Mouse (Mus musculus) forebrain, postnatal 0 days (tissue): ENCODE results near the gene Triap1. TPM values are rescaled to one million over a fixed set of nuclear protein-coding genes. Genes with fewer than 3 reads are reported as not detected.

Experiments
- ATAC-seq: fragments of 200-750 bp; cut with Nextera tagmentation; 2 replicates; pipeline ENCODE4 v1.8.0; 2017; ENCODE audit warnings: mild to moderate bottlenecking, moderate library complexity
- DNase-seq: peaks from one replicate; pipeline ENCODE4 v3.0.0-alpha.2; 2015
- H3K27ac ChIP-seq: fragments of 300-500 bp; sonication (generic); 2 replicates; pipeline ENCODE4 v1.5.1; 2014; ENCODE audit warnings: low read depth, mild to moderate bottlenecking, antibody characterized with exemption, low read length, moderate library complexity, mixed read lengths
- H3K27me3 ChIP-seq: fragments of 300-500 bp; sonication (generic); 2 replicates; pipeline ENCODE4 v1.6.1; 2014; ENCODE audit warnings: mild to moderate bottlenecking, low read length, mixed read lengths; ENCODE audit not compliant: insufficient read depth
- H3K36me3 ChIP-seq: fragments of 300-500 bp; sonication (generic); 2 replicates; pipeline ENCODE4 v1.6.1; 2014; ENCODE audit warnings: mild to moderate bottlenecking, moderate library complexity; ENCODE audit not compliant: insufficient read depth
- H3K4me1 ChIP-seq: fragments of 300-500 bp; sonication (generic); 2 replicates; pipeline ENCODE4 v1.6.1; 2014; ENCODE audit warnings: antibody characterized with exemption; ENCODE audit not compliant: insufficient read depth
- H3K4me2 ChIP-seq: fragments of 300-500 bp; sonication (generic); 2 replicates; pipeline ENCODE4 v1.6.1; 2014; ENCODE audit warnings: low read depth, mild to moderate bottlenecking, moderate library complexity
- H3K4me3 ChIP-seq: fragments of 300-500 bp; sonication (generic); 2 replicates; pipeline ENCODE4 v1.5.1; 2014; ENCODE audit warnings: low read depth, low read length, mixed read lengths
- H3K9ac ChIP-seq: fragments of 300-500 bp; sonication (generic); 2 replicates; pipeline ENCODE4 v1.6.1; 2014; ENCODE audit warnings: mild to moderate bottlenecking
- H3K9me3 ChIP-seq: fragments of 300-500 bp; sonication (generic); 2 replicates; pipeline ENCODE4 v1.6.1; 2016; ENCODE audit warnings: low read length
- CTCF ChIP-seq: sonication (generic); IDR thresholded peaks from 2 replicates; pipeline ENCODE4 v1.5.1; 2016; ENCODE audit warnings: antibody characterized with exemption, control low read depth, low read depth
- WGBS: fragments of 180-500 bp; shearing (Covaris S2); extraction: QIAGEN DNeasy Blood & Tissue Kit; methylation state at CpG from one replicate; pipeline ENCODE4 v1.1.7; 2014; 5-methylcytosine and 5-hydroxymethylcytosine counted together
- polyA plus RNA-seq: library from polyadenylated mRNA; unstranded; fragments of >200 nt; fragmentation: Nextera tagmentation; extraction: Ambion mirVana; gene quantifications from 2 replicates; pipeline ENCODE4 v1.2.1, GENCODE M21; 2015
- total RNA-seq: library from RNA; depleted of rRNA; stranded (reverse); fragments of >200 nt; gene quantifications from 2 replicates; pipeline ENCODE4 v1.2.3, GENCODE M21; 2014

The Triap1 gene
- total and polyA plus RNA-seq, 2 experiments from 2014 or later: 17.3 to 60.5 TPM

DNA sequence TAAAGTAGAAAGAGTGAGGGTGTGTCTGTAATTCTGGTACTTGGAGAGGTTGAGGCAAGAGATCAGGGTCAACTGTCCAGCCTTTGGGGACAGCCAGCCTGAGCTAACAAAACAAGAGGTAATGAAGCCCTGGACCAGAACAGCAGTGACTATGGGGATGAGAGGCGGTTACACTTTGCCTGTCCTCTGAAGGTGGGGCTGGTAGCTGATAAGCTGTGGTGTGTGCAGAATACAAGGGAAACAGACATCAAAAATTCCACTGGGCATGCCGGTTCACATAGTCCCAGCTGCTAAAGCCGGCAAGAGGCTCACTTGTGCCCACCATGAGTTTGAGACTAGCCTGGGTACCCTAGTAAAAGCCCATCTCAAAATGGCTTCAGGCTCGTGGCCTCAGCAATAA lies 28.7 kb upstream of the Triap1 start:
- Histone ChIP-seq H3K27me3 (no peaks in the 10 kb centered on the region), H3K4me2 (no peak overlapping the region), H3K9ac (no peak overlapping the region), H3K27ac (no peak overlapping the region), H3K36me3 (peaks cover 6% of the 10 kb centered on the region; the same call in 1 of the 2 replicates), H3K4me1 (peaks cover 6% of the 10 kb centered on the region; the same call in 1 of the 2 replicates), H3K4me3 (no peak overlapping the region), H3K9me3 (no peaks in the 10 kb centered on the region)
- no peak for TF ChIP-seq CTCF
- WGBS: 83% methylated on average over 4 of the region's 4 CpGs
- ATAC-seq (no peak), DNase-seq (no peak)

DNA sequence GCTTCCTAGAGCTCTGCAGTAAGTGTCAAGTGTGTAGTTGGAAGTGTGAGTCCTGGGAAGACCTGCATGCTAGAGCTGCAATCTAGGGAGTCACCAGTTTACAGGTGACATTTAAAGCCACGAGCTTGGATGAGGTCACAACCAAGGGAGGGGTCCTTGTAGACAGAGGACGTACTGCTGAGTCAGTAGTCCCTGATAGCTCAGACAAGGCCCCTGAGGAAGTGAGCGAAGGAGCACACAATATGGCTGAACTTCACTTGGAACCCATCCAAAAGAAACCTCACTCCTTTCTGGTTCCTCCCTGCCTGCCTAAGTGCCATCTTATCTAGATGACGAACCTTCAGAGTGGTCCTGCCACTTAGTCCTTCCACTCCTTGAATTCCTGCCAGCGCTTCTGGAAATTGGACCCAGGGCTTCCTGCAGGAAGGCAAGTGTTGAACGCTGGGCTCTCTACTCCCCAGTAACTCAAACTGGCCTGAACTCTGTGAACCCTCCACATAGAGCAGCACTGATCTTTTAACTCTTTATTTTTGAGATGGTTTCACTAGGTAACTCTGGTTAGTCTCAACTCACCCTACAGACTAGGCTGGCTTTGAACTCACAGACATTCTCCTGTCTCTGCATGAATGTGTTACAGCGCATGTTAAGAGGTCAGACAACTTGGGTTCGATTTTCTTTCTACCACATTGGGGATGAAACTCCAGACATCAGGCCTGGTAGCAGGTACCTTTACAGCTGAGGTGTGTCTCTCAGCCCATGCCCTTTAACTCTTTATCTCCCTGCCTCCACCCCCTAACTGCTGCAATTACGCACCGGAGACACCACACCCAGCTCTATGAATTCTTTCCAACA lies 28.0 kb upstream of the Triap1 start:
- 76% methylated on average over 10 of the region's 10 CpGs for WGBS
- no peak for TF ChIP-seq CTCF
- Histone ChIP-seq H3K4me3 (no peak overlapping the region), H3K4me2 (no peak overlapping the region), H3K36me3 (peaks cover 5% of the 10 kb centered on the region; the same call in 1 of the 2 replicates), H3K27me3 (no peaks in the 10 kb centered on the region), H3K9ac (no peak overlapping the region), H3K9me3 (no peaks in the 10 kb centered on the region), H3K27ac (no peak overlapping the region), H3K4me1 (peaks cover 12% of the 10 kb centered on the region; the same call in 1 of the 2 replicates)
- no peak for ATAC-seq
- no peak for DNase-seq

DNA sequence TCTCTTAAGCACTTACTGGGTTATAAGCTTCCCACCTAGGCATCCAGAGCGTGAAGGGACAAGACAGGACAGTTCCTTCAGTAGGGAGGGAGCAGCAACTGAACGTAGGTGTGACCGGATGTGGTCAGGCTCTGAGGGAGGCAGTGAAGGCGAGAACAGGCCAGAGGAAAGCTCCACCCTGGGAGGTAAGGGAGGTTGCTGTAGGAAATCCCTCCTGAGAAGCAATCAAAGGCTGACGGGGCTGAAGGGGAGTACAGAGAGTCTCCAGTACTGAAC lies 27.4 kb upstream of the Triap1 start:
- Histone ChIP-seq H3K4me3 (no peak overlapping the region), H3K9me3 (no peaks in the 10 kb centered on the region), H3K4me2 (no peak overlapping the region), H3K4me1 (peaks cover 17% of the 10 kb centered on the region; the same call in 1 of the 2 replicates), H3K9ac (no peak overlapping the region), H3K27ac (no peak overlapping the region), H3K36me3 (no peaks in the 10 kb centered on the region; the same call in 1 of the 2 replicates), H3K27me3 (no peaks in the 10 kb centered on the region)
- ATAC-seq (no peak), DNase-seq (no peak)
- TF ChIP-seq CTCF: no peak
- WGBS: 55% methylated on average over 5 of the region's 5 CpGs

- H3K27ac ChIP-seq: peak overlapping the region; percentile 57
- H3K4me1 ChIP-seq: peaks cover 27% of the 10 kb centered on the region; the same call in 1 of the 2 replicates
- no peak overlapping the region for H3K4me3 ChIP-seq
- WGBS: 7% methylated on average over 14 of the region's 14 CpGs
- H3K9me3 ChIP-seq: no peaks in the 10 kb centered on the region
- peak overlapping the region; percentile 25; the same call in 1 of the 2 replicates for H3K9ac ChIP-seq
- H3K27me3 ChIP-seq: no peaks in the 10 kb centered on the region
- no peaks in the 10 kb centered on the region for H3K36me3 ChIP-seq
- ATAC-seq (no peak), DNase-seq (peak; percentile 25)
- TF ChIP-seq CTCF: no peak
- H3K4me2 ChIP-seq: no peak overlapping the region
Measured at GRCm38 (mm10) chr5:115316968-115317644, 23.9 kb upstream of the Triap1 start.

GRCm38 (mm10) chr5:115317645-115318328 lies 23.2 kb upstream of the Triap1 start:
- Histone ChIP-seq H3K4me3 (no peak overlapping the region), H3K36me3 (no peaks in the 10 kb centered on the region), H3K27me3 (no peaks in the 10 kb centered on the region), H3K27ac (peak overlapping the region; percentile 57; the same call in 1 of the 2 replicates), H3K9ac (peak overlapping the region; percentile 25; the same call in 1 of the 2 replicates), H3K4me2 (no peak overlapping the region), H3K4me1 (peaks cover 27% of the 10 kb centered on the region; the same call in 1 of the 2 replicates), H3K9me3 (no peaks in the 10 kb centered on the region)
- TF ChIP-seq CTCF: 0 out of 2 replicates have a peak, but pooled peaks have one; percentile 10
- ATAC-seq (no peak), DNase-seq (peak; percentile 26)
- WGBS: 10% methylated on average over 10 of the region's 10 CpGs

GRCm38 (mm10) chr5:115319004-115319940 lies 21.8 kb upstream of the Triap1 start:
- DNase-seq (peak; percentile 83), ATAC-seq (peak; percentile 90)
- Histone ChIP-seq H3K27me3 (no peaks in the 10 kb centered on the region), H3K4me2 (peak overlapping the region; percentile 79), H3K9ac (peak overlapping the region; percentile 43), H3K36me3 (no peaks in the 10 kb centered on the region), H3K27ac (peak overlapping the region; percentile 88), H3K4me1 (peaks cover 27% of the 10 kb centered on the region; the same call in 1 of the 2 replicates), H3K4me3 (peak overlapping the region; percentile 36), H3K9me3 (no peaks in the 10 kb centered on the region)
- under 1% methylated on average over 22 of the region's 22 CpGs for WGBS
- peak; percentile 68 for TF ChIP-seq CTCF
